Mouse (Mus musculus) thymus, adult 2 months (tissue): ENCODE measurements at regions not wholly inside any gene's neighbourhood (a gene's known extent, or its start where the extent isn't known, plus 50 kb on each side); places are given as distances from the start of the nearest gene placed in this dataset.

Experiments
- CTCF ChIP-seq: fragments of 200-500 bp; IDR thresholded peaks from 2 replicates; pipeline ENCODE4 v1.5.1; 2012; ENCODE audit warnings: mild to moderate bottlenecking, control low read depth, low read length, moderate library complexity, borderline replicate concordance; ENCODE audit not compliant: control insufficient read depth, poor library complexity, insufficient read depth; ENCODE audit errors: extremely low read depth
- POLR2A ChIP-seq: fragments of 200-500 bp; IDR thresholded peaks from 2 replicates; pipeline ENCODE4 v1.6.1; 2012; ENCODE audit warnings: mild to moderate bottlenecking, low read length, control low read depth, moderate library complexity; ENCODE audit not compliant: control insufficient read depth, poor library complexity, insufficient read depth; ENCODE audit errors: extremely low read depth

DNA sequence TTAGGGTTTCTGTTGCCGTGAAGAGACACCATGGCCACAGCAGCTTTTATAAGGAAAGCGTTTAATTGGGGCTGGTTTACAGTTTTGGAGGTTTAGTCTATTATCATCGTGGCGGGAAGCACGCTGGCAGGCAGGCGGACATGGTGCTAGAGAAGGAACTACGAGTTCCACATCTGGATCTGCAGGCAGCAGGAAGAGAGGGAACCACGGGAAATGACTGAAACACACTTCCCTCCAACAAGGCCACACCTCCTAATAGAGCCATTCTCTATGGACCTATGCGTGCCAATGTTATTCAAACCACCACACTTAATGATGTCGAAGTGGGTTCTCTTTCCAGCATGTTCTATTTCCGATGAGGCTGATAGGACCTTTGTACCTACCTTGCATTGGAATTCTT is 81.3 kb upstream of the Zfp703 start:
- TF ChIP-seq POLR2A (no peak), CTCF (no peak)
